Mouse (Mus musculus): Measurements from ENCODE around the gene Tmem100. TPM values are rescaled to one million over a fixed set of nuclear protein-coding genes. Genes with fewer than 3 reads are reported as not detected.
A peak's percentile ranks its signal among the peaks of the same experiment; 100 is the strongest.

Gene Tmem100
- polyA plus RNA-seq, 1 experiment from 2014 or later: 7.6 TPM

DNA sequence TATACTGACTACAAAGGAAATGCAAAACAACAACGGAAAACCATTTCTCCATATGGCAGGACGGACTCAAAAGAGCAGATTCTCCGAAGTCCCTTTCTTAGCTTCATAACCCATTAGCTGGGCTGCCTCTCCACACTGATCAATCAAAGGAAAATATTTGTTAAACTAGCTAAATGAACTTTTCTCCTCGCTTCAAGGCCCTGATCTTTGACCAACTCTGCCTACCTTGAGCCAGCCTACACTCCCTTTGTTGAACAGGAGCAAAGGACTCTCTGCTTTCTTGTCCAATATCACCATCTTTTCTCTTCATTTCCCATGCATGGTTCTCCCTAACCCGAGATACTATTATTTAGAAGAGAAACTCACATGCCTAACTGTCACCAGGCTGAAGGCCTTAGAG lies 34.6 kb upstream of the Tmem100 start:
- Histone ChIP-seq H3K4me2 (ENCODE audit: low read length) (no peak overlapping the region), H3K4me1 (ENCODE audit: control insufficient read depth, insufficient read depth, low read length) (no peaks in the 10 kb centered on the region), H3K4me3 (ENCODE audit: low read depth, low read length) (no peak overlapping the region), H3K36me3 (ENCODE audit: control insufficient read depth, insufficient read depth, low read length) (no peaks in the 10 kb centered on the region), H3K27ac (ENCODE audit: low read depth, low read length) (no peak overlapping the region), H3K9ac (ENCODE audit: low read length) (no peak overlapping the region), H3K27me3 (replicated peaks; ENCODE audit: control insufficient read depth, insufficient read depth, low read length) (no peaks in the 10 kb centered on the region), H3K9me3 (replicated peaks; ENCODE audit: control insufficient read depth, low read length) (no peaks in the 10 kb centered on the region)
- 87% methylated on average over 5 of the region's 5 CpGs for WGBS
- no peak for DNase-seq (ENCODE audit: low spot score)
- no peak for ATAC-seq

DNA sequence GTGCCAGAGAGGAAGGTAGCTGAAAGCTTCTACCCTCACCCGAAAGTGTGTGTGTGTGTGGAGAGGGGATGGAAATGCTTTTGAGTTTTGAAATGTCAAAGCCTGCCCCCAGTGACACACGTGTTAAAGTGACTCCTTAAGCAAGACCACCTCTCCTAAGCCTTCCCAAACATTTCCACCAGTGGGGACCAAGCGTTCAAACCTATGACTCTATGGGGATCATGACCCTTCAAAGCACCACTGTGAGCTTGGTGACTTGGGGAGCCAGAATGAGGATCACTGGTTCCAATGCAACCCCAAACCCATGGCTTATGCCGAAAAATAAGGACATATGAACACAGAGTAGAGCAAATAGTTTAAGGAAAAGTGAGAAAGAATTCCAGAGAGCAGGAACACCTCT lies 33.7 kb upstream of the Tmem100 start:
- 89% methylated on average over 4 of the region's 4 CpGs for WGBS
- Histone ChIP-seq H3K9me3 (replicated peaks; ENCODE audit: control insufficient read depth, low read length) (no peaks in the 10 kb centered on the region), H3K9ac (ENCODE audit: low read length) (no peak overlapping the region), H3K4me1 (ENCODE audit: control insufficient read depth, insufficient read depth, low read length) (no peaks in the 10 kb centered on the region), H3K4me3 (ENCODE audit: low read depth, low read length) (no peak overlapping the region), H3K27ac (ENCODE audit: low read depth, low read length) (no peak overlapping the region), H3K27me3 (replicated peaks; ENCODE audit: control insufficient read depth, insufficient read depth, low read length) (no peaks in the 10 kb centered on the region), H3K4me2 (ENCODE audit: low read length) (no peak overlapping the region), H3K36me3 (ENCODE audit: control insufficient read depth, insufficient read depth, low read length) (no peaks in the 10 kb centered on the region)
- DNase-seq (ENCODE audit: low spot score) (no peak), ATAC-seq (no peak)

DNA sequence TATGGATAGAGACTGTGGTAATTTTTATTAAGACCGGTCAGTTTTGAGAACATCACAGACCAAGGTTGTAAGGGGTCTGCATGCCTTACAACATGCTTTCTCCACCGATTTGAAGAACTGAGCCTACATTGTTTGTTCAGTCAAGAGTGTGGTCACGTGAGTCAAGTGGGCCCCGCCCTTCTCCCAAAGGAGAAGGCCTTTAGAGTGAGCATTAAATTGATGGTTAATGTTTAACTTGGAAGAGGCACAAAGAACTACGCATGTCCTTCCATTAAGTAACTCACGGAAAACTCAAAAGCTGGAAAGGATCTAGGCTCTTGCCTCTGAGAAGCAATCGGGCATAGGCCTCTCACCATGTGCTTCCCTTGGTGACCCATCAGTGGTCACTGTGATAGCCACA lies 33.3 kb upstream of the Tmem100 start:
- H3K9me3 ChIP-seq (replicated peaks; ENCODE audit: control insufficient read depth, low read length): no peaks in the 10 kb centered on the region
- ATAC-seq (no peak), DNase-seq (ENCODE audit: low spot score) (no peak)
- H3K4me2 ChIP-seq (ENCODE audit: low read length): no peak overlapping the region
- no peak overlapping the region for H3K9ac ChIP-seq (ENCODE audit: low read length)
- no peak overlapping the region for H3K27ac ChIP-seq (ENCODE audit: low read depth, low read length)
- H3K27me3 ChIP-seq (replicated peaks; ENCODE audit: control insufficient read depth, insufficient read depth, low read length): no peaks in the 10 kb centered on the region
- no peaks in the 10 kb centered on the region for H3K4me1 ChIP-seq (ENCODE audit: control insufficient read depth, insufficient read depth, low read length)
- 93% methylated on average over 7 of the region's 7 CpGs for WGBS
- no peak overlapping the region for H3K4me3 ChIP-seq (ENCODE audit: low read depth, low read length)
- no peaks in the 10 kb centered on the region for H3K36me3 ChIP-seq (ENCODE audit: control insufficient read depth, insufficient read depth, low read length)

DNA sequence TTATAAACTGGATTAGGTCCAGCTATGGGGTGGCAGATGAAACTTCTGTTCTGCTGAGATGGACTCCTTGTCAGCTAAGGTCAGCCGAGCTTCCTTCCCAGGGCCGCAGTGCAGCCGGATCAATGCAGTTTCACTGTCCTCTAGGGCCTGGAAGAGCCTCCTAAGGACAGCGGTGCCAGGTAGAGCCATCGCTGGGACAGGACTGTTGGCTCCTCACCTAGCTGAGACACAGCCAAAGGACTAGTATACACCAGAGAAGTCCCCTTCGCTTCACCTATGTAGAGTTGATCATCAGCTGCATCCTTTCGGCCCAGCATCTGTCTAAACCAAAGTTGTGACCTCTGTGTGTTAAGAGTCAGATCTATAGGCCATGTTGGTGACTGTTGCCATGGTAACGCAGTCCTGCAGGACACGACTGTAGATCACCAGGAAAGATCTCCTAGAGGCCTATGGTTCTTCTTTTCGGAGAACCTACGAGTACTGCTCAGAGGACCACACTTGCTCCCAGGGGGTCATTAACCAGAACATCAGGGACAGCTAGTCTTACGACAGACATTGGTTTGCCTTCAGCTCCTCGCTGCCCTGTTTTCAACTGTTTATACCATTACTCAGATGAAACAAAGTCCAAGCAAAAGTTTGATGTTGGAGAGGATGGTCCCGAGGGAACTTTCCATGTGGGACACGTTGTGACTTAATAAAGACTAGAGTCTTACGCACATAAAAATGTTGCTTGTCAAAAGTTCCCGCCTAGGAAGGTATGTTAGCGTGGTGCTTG lies 31.0 kb upstream of the Tmem100 start:
- 92% methylated on average over 18 of the region's 18 CpGs for WGBS
- H3K9ac ChIP-seq (ENCODE audit: low read length): no peak overlapping the region
- H3K9me3 ChIP-seq (replicated peaks; ENCODE audit: control insufficient read depth, low read length): no peaks in the 10 kb centered on the region
- no peaks in the 10 kb centered on the region for H3K27me3 ChIP-seq (replicated peaks; ENCODE audit: control insufficient read depth, insufficient read depth, low read length)
- no peak overlapping the region for H3K4me2 ChIP-seq (ENCODE audit: low read length)
- DNase-seq (ENCODE audit: low spot score): no peak
- ATAC-seq: no peak
- H3K4me1 ChIP-seq (ENCODE audit: control insufficient read depth, insufficient read depth, low read length): peaks cover 2% of the 10 kb centered on the region; the same call in 1 of the 2 replicates
- no peaks in the 10 kb centered on the region for H3K36me3 ChIP-seq (ENCODE audit: control insufficient read depth, insufficient read depth, low read length)
- H3K4me3 ChIP-seq (ENCODE audit: low read depth, low read length): no peak overlapping the region
- H3K27ac ChIP-seq (ENCODE audit: low read depth, low read length): no peak overlapping the region

DNA sequence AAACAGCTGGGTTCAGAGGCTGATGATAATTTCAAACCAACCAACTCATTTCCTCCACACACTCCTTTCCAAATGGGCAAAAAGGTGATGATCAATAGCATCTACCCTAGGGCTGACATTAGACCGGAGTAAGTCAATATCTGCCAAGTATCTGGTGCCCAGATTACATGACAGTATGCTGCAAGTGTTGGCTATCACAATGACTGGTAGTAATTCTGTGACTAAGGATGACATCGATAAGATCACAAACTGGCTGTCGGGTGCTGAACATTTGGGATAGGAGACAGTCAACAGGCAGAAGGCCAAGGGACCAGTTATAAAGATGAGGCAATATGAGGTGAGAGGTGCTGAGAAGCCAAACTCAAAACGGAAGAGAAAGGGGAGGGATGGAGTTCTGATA lies 29.5 kb upstream of the Tmem100 start:
- Histone ChIP-seq H3K27me3 (replicated peaks; ENCODE audit: control insufficient read depth, insufficient read depth, low read length) (no peaks in the 10 kb centered on the region), H3K4me3 (ENCODE audit: low read depth, low read length) (no peak overlapping the region), H3K9ac (ENCODE audit: low read length) (no peak overlapping the region), H3K4me2 (ENCODE audit: low read length) (no peak overlapping the region), H3K36me3 (ENCODE audit: control insufficient read depth, insufficient read depth, low read length) (no peaks in the 10 kb centered on the region), H3K27ac (ENCODE audit: low read depth, low read length) (no peak overlapping the region), H3K4me1 (ENCODE audit: control insufficient read depth, insufficient read depth, low read length) (peaks cover 2% of the 10 kb centered on the region; the same call in 1 of the 2 replicates), H3K9me3 (replicated peaks; ENCODE audit: control insufficient read depth, low read length) (no peaks in the 10 kb centered on the region)
- 90% methylated on average over 4 of the region's 4 CpGs for WGBS
- no peak for ATAC-seq
- no peak for DNase-seq (ENCODE audit: low spot score)

DNA sequence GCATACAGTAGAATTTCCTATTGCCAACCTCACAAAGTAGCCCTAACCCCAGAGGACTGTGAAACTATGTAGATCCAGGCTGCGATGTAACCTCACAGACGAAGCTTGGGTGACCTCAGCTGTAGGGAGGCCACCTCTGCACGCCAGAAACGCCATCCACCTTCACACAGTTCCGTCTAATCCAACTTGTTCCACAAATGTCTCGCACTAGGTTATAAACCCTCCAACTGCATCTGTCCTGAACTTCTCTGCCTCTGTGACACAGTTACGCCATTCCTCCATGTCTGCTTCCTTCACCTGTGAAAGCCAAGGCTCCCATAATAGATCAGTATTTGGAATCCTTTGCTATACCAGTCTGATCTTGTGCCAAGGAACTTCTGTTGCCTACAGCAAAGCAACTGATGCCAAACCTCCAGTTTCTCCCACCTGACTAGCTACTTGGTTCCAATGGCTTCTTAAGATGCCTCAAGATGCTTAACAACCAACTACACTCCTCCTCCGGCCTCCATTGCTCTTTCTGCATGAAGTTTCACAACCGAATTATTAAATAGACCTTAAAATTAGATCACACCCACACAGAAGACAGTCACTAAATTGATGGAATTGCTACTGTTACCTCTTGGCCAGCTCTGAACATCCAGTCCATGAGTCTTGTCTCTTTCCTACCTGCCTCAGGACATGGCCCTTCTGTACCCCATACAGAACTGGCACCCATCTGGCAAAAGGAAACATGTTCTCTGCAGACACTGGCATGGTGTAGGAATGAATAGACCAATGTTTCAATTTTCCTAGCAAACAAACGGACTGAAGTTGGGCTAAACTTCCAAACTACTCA lies 28.5 kb upstream of the Tmem100 start:
- H3K36me3 ChIP-seq (ENCODE audit: control insufficient read depth, insufficient read depth, low read length): no peaks in the 10 kb centered on the region

DNA sequence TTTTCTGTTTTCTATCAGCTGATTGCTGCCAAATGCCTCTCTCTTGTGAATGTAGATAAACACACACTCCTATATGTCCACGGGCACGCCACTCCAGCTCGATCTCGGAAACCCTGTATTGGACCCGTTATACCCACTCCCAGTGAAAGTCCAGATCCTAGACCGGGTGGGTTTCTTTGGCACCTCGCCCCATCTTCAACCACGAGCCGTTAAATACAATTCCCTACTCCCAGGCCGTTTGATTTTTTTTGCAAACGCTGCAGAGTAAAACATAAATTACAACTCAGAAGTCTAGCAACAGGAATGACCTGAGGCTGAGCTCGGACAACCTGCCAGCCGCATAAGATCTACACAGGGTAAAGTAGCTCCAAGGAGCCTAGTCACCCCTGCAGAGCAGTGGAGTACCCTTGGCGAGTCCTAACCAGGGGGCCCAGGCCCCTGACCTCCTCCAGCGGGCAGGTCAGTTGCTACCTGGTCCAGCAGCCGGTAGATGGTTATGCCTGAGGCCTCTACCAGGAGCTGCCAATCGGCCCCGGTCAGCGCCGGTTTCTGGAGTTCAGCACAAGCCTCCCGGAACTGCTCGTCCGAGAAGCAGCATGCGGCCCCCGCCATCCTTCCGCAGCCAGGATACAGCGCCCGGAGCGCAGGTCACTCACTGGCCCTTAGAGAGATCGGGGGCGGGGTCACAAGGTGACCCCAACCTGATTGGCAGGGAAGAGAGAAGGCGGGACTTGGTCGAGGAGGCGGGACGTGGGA lies 27.7 kb upstream of the Tmem100 start, which contains the start of gene Pctp:
Gene Pctp (minus strand): TSS at position 664 of the 756 bp plus-strand sequence.
- Histone ChIP-seq H3K4me1 (ENCODE audit: control insufficient read depth, insufficient read depth, low read length) (peaks cover 2% of the 10 kb centered on the region; the same call in 1 of the 2 replicates), H3K4me3 (ENCODE audit: low read depth, low read length) (peak within 1 kb of the TSS; percentile 45), H3K9me3 (replicated peaks; ENCODE audit: control insufficient read depth, low read length) (no peaks in the 10 kb centered on the region), H3K9ac (ENCODE audit: low read length) (peak within 1 kb of the TSS; percentile 59), H3K4me2 (ENCODE audit: low read length) (peak within 1 kb of the TSS; percentile 70), H3K36me3 (ENCODE audit: control insufficient read depth, insufficient read depth, low read length) (no peaks in the 10 kb centered on the region), H3K27me3 (replicated peaks; ENCODE audit: control insufficient read depth, insufficient read depth, low read length) (no peaks in the 10 kb centered on the region), H3K27ac (ENCODE audit: low read depth, low read length) (no peak within 1 kb of the TSS)
- ATAC-seq: peak; percentile 71
- DNase-seq (ENCODE audit: low spot score): peak; percentile 66
- WGBS: 12% methylated on average over 35 of the region's 35 CpGs

More for the DNA sequence above, 28.5 kb upstream of the Tmem100 start:
- peak overlapping the region; percentile 70; the same call in 1 of the 2 replicates for H3K4me2 ChIP-seq (ENCODE audit: low read length)
- H3K9me3 ChIP-seq (replicated peaks; ENCODE audit: control insufficient read depth, low read length): no peaks in the 10 kb centered on the region
- peaks cover 2% of the 10 kb centered on the region; the same call in 1 of the 2 replicates for H3K4me1 ChIP-seq (ENCODE audit: control insufficient read depth, insufficient read depth, low read length)
- WGBS: 90% methylated on average over 10 of the region's 10 CpGs
- no peak for DNase-seq (ENCODE audit: low spot score)
- H3K27me3 ChIP-seq (replicated peaks; ENCODE audit: control insufficient read depth, insufficient read depth, low read length): no peaks in the 10 kb centered on the region
- H3K27ac ChIP-seq (ENCODE audit: low read depth, low read length): no peak overlapping the region
- H3K4me3 ChIP-seq (ENCODE audit: low read depth, low read length): no peak overlapping the region
- ATAC-seq: no peak
- no peak overlapping the region for H3K9ac ChIP-seq (ENCODE audit: low read length)

DNA sequence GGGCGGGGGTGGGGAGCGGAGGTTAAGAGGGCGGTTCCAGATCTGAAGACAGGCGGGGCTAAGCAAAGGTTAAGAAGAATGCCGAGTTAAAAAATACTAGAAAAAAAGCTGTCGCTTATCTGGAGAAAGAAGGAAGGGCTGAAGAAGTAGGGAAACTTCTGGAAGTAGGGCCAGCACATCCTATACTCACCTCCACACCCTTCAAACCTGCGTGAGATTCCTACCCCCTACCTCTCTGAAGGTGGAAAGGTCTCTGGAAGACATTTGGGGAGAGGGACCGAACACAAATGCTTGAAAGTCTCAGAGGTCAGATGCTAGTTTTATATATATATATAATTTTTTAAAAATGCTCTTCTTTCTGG lies 27.2 kb upstream of the Tmem100 start:
- whole genome bisulfite sequencing: 7% methylated on average over 8 of the region's 8 CpGs
- peak overlapping the region; percentile 59; the same call in 1 of the 2 replicates for H3K9ac ChIP-seq (ENCODE audit: low read length)
- peak overlapping the region; percentile 70 for H3K4me2 ChIP-seq (ENCODE audit: low read length)
- H3K36me3 ChIP-seq (ENCODE audit: control insufficient read depth, insufficient read depth, low read length): no peaks in the 10 kb centered on the region
- H3K9me3 ChIP-seq (replicated peaks; ENCODE audit: control insufficient read depth, low read length): no peaks in the 10 kb centered on the region
- peaks cover 2% of the 10 kb centered on the region; the same call in 1 of the 2 replicates for H3K4me1 ChIP-seq (ENCODE audit: control insufficient read depth, insufficient read depth, low read length)
- ATAC-seq (no peak), DNase-seq (ENCODE audit: low spot score) (no peak)
- H3K27ac ChIP-seq (ENCODE audit: low read depth, low read length): no peak overlapping the region
- peak overlapping the region; percentile 45 for H3K4me3 ChIP-seq (ENCODE audit: low read depth, low read length)
- H3K27me3 ChIP-seq (replicated peaks; ENCODE audit: control insufficient read depth, insufficient read depth, low read length): no peaks in the 10 kb centered on the region

All from forebrain, embryonic 14.5 days (tissue).